Mouse (Mus musculus) spleen, adult 10 weeks (tissue): ENCODE data around the gene Hopx. TPM values are rescaled to one million over a fixed set of nuclear protein-coding genes. Genes with fewer than 3 reads are reported as not detected.

Experiments
- polyA plus RNA-seq: library from polyadenylated mRNA; stranded (reverse); fragments of 350-450 nt; fragmentation: Illumina TruSeq; extraction: RNeasy Lipid Tissue Mini Kit (QIAGEN cat#74804); gene quantifications from one replicate; pipeline ENCODE4 v1.2.3, GENCODE M21; 2015; ENCODE audit warnings: low replicate concordance; ENCODE audit not compliant: insufficient read depth

Gene Hopx
- 22.6 TPM for polyA plus RNA-seq

DNA sequence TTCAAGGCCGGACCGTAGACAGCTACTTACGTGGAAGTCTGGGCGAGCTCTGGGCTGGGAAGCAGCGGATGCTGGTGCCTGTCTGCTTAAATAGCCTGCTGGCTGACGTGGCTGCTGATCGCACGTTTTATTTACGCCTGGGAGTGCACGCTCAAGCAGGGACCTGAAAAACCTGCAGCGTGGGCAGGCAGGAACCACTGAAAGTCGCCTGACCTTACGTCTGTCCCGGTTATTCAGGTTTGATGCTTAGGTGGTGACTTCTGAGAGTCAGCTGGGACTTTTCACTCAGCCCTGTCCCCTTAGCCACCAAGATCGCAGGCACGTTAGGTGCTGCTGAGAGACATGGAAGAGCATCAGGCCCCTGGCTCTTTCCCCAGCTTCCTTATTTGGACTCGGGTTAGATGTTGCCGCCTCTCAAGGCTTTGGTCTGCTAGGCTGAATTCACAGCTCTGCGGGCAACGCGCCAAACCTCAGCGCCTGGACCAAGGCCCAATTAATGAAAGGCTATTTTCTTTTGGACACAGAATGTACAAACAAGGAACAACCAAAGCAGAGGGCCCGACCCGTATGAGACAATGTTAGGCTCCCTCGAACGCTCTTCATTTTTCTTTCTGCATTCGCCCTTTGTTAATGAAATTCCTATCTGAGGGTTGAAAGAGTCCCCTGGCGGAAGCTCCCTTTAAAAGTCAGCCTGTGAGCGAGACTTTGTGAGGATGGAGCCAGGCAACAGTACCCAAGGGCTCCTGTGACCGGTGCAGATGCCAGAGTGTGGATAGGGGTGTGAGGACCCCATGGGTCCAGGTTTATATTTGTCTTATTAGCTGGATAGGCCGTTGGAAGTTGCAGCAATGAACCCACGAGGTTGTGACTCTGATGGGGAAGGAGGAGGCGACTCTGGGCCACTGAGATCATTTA, at the start of gene Hopx:
Gene Hopx, minus strand, starts transcription at position 305 of the 915 bp plus-strand sequence.

Other genes with a start within 250 kb of the Hopx start
- gene Aasdh, start 209.6 kb downstream of the Hopx start, polyA plus RNA-seq: 45.0 TPM
- gene Paics, start 163.8 kb downstream of the Hopx start, polyA plus RNA-seq: 142 TPM
- gene Ppat, start 163.5 kb downstream of the Hopx start, polyA plus RNA-seq: 23.8 TPM
- 130 TPM for gene Srp72, start 140.4 kb downstream of the Hopx start, polyA plus RNA-seq
- gene Arl9, start 111.1 kb downstream of the Hopx start, polyA plus RNA-seq: 0.59 TPM
- gene Thegl, start 99.1 kb downstream of the Hopx start, polyA plus RNA-seq: not detected
- gene Spink2, start 96.3 kb upstream of the Hopx start, polyA plus RNA-seq: not detected
- gene Rest, start 150.4 kb upstream of the Hopx start, polyA plus RNA-seq: 29.4 TPM
- gene Noa1, start 195.0 kb upstream of the Hopx start, polyA plus RNA-seq: 22.9 TPM
- 67.9 TPM for gene Polr2b, start 195.0 kb upstream of the Hopx start, polyA plus RNA-seq